Mouse (Mus musculus) T-cell, adult 2 months (primary cell): Measurements from ENCODE around the gene Tspan9.

Source experiments
- DNase-seq: peaks from one replicate; pipeline ENCODE4 v3.0.0; 2022; ENCODE audit warnings: low spot score

The Tspan9 gene

DNA sequence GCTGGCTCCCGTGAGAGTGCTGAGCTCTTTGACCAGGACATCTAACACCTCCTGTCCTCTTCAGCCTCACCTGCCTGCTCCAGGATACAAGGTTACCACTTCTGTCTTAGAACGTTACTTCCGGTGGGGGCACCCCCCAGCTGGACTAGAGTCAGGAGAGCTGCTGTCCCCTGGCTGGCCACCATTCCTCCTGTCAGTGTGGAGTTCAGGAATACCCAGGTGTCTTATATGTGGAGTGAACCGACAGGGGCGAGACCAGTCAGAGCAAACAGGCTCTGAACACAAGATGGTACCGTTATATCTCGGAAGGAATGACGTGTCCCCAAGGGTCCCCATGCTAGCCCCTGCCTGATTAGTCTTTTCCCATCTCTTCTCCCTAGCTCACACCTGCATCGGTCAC lies 106.8 kb downstream of the Tspan9 start:
- no peak for DNase-seq

DNA sequence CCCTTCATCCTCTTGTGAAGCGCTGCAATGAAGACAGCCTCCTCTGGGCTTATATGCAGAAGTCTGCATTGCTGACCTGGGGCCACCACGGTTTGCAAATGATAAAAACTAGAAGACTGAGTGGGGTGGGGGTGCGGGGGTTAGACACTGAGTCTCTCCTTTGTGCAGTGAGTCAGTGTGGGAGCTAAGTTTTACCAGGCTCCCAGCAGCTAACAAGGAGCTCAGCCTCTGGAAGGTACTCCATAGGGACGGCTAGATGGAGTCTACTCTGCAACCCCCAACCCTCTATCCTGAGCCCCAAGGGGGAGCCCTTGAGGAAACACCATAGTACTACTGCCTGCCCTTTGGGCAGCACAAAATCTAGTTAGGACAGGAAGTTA lies 107.5 kb downstream of the Tspan9 start:
- DNase-seq, result no peak

- DNase-seq, result peak; percentile 38
Measured at GRCm38 (mm10) chr6:128035250-128035929, 108.0 kb downstream of the Tspan9 start.

DNA sequence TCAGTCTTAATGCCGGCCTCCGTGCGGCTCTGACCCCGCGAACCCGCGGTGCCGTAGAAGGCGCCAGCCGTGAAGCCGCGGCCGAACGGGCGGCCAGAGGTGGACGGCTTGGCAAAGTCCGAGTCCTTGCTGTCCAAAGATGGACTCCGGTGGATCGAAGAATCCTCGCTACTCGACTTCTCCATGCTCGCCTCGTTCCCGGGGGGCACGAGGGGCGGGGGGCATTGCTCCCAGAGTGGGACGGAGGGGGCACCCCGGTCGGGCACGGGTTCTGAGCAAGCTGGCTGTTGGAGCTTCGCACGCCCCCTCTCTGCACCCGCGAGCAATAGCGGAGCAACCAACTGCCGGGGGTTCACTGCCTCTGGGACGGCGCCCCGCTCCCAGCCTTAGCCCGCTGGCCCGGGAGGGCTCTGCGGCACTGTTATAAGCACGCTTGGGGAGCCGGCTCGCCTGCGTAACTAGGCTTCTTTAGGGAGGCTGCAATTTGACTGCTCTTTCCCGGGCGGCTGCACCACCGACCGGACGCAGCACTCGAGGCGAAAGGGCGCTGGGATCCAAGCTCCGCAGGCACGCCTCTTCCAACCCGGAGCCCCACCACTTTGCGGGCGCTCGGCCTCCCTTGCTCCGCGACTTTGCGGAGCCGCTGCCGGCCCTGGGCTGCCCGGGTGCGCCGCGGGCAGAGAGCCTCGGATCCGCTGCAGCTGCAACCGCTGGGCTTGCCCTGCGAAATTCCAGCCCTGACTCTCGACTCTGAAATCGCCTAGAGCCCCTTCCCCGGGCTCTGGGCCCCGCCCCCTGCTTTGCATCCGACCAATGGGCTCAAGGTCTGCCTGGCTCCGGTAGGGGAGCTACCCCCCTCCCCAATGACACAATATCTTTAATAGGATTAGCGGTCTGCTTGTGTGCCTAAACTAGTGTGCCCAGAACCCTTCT lies 108.8 kb downstream of the Tspan9 start:
- DNase-seq, result peak; percentile 38

GRCm38 (mm10) chr6:128033868-128034250 lies 109.5 kb downstream of the Tspan9 start:
- DNase-seq, result no peak

- DNase-seq, result no peak
Measured at GRCm38 (mm10) chr6:128033172-128033867, 110.1 kb downstream of the Tspan9 start.

DNA sequence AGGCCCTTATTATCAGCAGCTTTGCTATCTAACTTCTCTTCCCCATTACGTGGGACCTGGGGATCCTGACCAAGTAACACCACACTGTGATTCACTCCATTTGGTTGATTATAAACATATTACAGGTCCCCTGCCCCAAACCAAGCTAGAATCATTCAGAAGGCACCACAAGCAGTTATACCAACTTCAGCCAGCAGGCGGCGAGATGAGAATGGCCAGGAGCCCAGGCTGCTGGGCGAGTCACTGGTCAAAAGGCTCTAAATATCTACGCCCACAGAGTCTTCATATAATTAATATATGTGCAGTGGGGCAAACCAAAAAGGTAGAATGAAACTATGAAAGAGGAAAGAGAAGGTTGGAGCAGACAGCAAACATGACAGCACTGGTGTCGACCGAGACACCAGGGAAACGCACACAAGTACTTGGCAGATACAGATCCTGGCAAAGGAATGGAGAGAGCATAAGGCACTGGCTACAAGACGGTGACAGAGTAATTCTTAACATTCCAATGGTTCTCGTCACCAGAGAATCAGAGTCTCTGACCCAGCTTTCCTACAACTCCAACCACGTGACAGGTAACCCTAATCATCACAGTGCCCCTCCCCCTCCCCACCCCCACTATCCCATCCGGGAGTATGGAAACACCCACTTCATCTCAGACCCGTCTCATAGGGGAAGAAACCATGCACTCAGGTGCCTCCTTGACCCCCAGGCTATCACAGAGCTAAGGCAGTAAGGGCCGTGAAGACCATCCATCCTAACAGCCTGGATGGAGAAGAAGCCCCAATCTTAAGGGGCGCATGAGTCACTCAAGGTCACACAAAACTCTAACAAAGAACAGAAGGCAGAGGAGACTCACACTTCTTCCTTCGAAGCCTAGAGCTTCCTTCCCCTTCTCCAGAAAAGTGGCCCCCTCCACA lies 110.9 kb downstream of the Tspan9 start:
- peak; percentile 47 for DNase-seq

DNA sequence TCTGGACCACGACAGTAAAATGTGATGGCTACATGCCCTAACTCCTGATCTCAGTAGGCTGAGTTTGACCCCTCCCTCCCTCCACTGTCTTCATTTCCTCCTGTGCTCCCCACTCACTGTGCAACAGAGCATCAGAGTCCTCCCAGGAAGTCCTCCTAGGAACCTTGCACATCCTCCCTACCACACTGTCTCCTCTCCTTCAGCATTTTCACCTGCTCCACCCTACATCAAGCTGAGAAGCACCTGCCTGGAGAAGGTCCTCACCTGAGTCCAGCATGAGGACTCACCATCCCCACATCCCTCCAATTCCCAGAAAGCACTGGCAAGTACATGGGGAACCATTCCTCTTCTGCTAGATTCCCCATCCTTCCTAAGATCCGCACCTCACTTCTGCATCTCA lies 111.8 kb downstream of the Tspan9 start:
- DNase-seq, result no peak

DNA sequence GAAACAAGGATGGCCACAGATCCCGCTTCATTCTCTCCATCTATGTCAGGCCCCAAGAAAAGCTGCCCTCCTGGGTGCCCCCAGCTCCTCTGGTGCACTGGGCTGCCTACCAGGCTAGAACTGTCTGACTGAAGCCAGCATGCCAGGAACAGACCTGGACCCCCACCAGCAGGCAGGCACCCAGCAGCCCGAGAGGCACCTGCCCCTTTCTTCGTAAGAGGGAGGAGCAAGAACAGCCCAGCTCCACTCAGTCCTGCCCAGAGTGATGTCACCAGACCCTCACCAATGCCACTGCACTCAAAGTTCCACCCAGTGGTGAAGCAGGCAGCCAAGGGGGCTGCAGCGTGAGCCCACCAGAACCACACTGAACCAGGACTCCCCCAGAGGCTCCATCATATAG lies 112.3 kb downstream of the Tspan9 start:
- no peak for DNase-seq

- no peak for DNase-seq
Measured at GRCm38 (mm10) chr6:128030475-128030874, 112.9 kb downstream of the Tspan9 start.

- no peak for DNase-seq
Measured at GRCm38 (mm10) chr6:128029517-128030348, 113.7 kb downstream of the Tspan9 start.

GRCm38 (mm10) chr6:128028116-128028940 lies 115.1 kb downstream of the Tspan9 start:
- DNase-seq, result peak; percentile 45

GRCm38 (mm10) chr6:128025997-128026396 lies 117.4 kb downstream of the Tspan9 start:
- DNase-seq, result no peak

DNA sequence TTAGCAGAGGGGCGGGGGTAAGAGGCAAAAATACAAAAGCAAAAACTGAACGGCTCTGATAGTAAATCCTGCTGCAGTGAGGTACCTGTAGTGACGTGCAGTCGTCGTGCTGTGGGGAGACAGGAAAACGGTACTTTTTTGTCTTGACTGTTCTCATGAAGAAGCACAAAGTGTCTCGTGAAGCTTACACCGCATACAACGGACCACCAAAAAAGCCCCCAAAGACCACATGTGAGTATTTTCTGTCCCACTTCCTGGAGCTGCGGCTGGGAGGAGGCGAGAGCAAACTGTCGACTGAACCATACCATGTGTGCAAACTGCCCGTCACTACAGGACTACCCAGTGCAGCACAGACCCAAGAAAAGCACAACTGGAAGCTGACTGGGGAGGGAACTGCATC lies 117.8 kb downstream of the Tspan9 start:
- DNase-seq, result peak; percentile 88

DNA sequence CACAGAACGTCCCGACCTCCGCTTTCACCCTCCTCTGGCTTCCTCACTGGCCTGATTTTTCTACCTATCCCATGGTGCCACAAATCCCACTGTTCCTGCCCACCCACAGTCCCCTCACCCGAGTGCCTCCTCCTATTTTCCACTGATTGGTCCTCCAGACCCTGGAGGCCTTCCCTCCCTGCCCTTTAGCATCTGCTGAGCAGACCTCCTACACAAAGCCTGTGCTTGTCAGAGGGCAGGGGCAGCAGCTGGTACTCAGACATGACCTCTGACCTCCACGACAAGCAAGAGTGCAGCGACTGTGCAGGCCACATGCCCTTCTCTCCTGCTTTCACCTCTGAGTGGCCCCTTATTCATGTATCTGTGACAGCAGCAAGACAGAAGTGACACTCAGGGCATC lies 121.2 kb downstream of the Tspan9 start:
- DNase-seq, result no peak

DNA sequence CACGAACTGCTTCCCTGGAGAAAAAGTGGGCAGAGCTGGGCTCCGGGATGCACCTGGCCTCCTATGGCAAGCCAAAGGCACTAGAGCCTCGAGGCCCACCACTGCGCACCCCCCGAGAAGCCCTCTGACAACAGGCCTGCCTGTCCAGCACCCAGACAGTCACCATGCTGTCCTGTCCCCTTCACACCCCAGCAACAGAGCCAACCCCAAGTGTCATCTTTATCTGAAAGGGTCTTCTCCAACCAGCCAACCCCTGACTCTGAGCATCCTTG lies 121.5 kb downstream of the Tspan9 start:
- DNase-seq, result no peak

DNA sequence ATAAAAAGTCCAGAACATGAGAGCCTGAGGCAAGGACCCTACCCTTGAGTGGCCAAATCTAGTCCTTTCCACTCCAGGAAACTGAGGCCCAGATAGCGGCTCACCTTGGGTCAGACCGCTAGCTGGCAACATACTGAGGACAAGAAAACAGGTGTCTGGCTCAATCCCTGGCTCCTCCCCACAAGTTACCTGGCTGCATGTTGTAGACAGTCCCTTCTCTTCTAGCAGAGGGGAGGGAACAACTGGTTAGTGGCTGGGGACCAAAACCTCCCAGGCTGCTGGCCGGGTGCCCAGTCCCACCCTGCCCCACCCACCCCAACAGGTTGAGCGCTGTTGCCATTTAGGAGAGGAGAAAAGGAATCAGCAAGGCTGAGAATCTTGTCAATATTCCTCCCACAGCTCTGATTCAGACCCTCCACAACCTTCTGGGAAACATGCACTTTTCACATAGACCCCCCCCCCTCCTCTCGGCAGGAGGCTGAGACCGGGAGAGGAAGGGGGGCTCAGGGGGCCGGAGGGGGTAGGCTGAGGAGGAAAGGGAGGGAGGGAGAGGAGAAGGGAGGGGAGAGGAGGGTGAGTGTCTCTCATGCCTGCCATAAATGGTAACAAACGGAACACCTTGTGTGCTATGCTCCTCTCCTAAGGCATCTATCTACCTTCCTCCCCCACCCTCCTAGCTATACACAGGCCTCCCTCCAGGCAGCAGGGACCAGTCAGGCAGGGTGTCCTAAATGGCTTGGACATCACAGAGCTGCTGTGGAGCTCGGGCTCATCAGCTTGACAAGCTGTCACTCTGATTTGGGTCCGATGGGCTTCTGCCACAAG lies 122.1 kb downstream of the Tspan9 start:
- no peak for DNase-seq

DNA sequence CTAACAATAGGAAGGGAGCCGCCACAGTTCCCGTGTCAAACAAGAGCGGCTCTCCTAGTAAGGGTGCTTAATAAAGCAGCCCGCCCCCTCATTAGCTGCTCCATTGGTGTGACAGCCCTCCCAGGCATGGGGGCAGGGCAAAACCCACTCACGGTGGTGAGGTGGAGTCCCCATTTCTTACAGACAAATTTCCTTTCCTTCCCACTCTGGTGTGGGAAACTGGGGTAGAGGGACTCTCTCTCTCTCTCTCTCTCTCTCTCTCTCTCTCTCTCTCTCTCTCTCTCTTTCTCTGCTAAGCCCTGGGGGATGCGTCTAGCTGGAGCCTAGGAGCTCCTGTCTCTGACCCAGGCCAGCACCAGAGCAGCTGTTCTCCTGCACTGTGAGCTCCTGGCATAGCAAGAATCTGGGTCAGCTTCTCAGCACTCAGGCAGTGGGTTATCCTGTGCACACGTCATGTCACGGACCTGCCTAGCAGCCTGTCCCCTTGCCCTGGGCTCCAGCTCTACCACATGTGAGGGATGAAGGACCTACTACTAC lies 122.8 kb downstream of the Tspan9 start:
- DNase-seq, result no peak

GRCm38 (mm10) chr6:128020053-128020452 lies 123.3 kb downstream of the Tspan9 start:
- DNase-seq, result no peak
